Mouse (Mus musculus) MEL (cell line): ENCODE results near the gene Eme1. TPM values are rescaled to one million over a fixed set of nuclear protein-coding genes. Genes with fewer than 3 reads are reported as not detected.

Source experiments
- DNase-seq: peaks from one replicate; pipeline ENCODE4 v3.0.0; 2011; ENCODE audit warnings: low read depth, low spot score
- H3K27ac ChIP-seq: 2 replicates; pipeline ENCODE4 v1.5.1; 2012; ENCODE audit warnings: low read depth, mild to moderate bottlenecking, control low read depth, low read length, moderate library complexity; ENCODE audit not compliant: control insufficient read depth
- H3K27me3 ChIP-seq, 2 experiments: fragments of 150-350 bp in 1 of 2; sonication (generic) in 1 of 2; 2 replicates each; pipeline ENCODE4 v1.6.1; 2012; ENCODE audit warnings: low read length in 2 of 2, mild to moderate bottlenecking in 2 of 2, improper control_type of control experiment in 1 of 2, moderate library complexity in 1 of 2; ENCODE audit not compliant: insufficient read depth in 2 of 2, control insufficient read depth in 1 of 2
- H3K36me3 ChIP-seq, 2 experiments: 2 replicates each; pipeline ENCODE4 v1.6.1; 2012 to 2014; ENCODE audit warnings: low read length in 2 of 2, improper control_type of control experiment in 1 of 2, inconsistent platforms in 1 of 2, mild to moderate bottlenecking in 1 of 2; ENCODE audit not compliant: insufficient read depth in 2 of 2, control insufficient read depth in 1 of 2
- H3K4me1 ChIP-seq, 2 experiments: fragments of 150-350 bp in 1 of 2; sonication (generic) in 1 of 2; 2 replicates each; pipeline ENCODE4 v1.6.1; 2012; ENCODE audit warnings: low read length in 2 of 2, improper control_type of control experiment in 1 of 2, mild to moderate bottlenecking in 1 of 2; ENCODE audit not compliant: insufficient read depth in 2 of 2, control insufficient read depth in 1 of 2
- H3K4me3 ChIP-seq, 2 experiments: fragments of 150-350 bp in 1 of 2; sonication (generic) in 1 of 2; 2 replicates each; pipeline ENCODE4 v1.5.1; 2012; ENCODE audit warnings: low read depth in 2 of 2, low read length in 2 of 2, mild to moderate bottlenecking in 2 of 2, moderate library complexity in 2 of 2, control low read depth in 1 of 2, improper control_type of control experiment in 1 of 2; ENCODE audit not compliant: control insufficient read depth in 1 of 2, insufficient read depth in 1 of 2
- H3K79me2 ChIP-seq: 2 replicates; pipeline ENCODE4 v1.6.1; 2012; ENCODE audit warnings: mild to moderate bottlenecking, low read length, moderate library complexity; ENCODE audit not compliant: control insufficient read depth, poor library complexity, insufficient read depth
- H3K9ac ChIP-seq: 2 replicates; pipeline ENCODE4 v1.6.1; 2012; ENCODE audit warnings: low read depth, mild to moderate bottlenecking, control low read depth, low read length, moderate library complexity; ENCODE audit not compliant: control insufficient read depth, poor library complexity, severe bottlenecking
- H3K9me3 ChIP-seq: fragments of 150-350 bp; sonication (generic); replicated peaks from 2 replicates; pipeline ENCODE4 v1.6.1; 2012; ENCODE audit warnings: mild to moderate bottlenecking, low read length, improper control_type of control experiment, moderate library complexity; ENCODE audit not compliant: insufficient read depth
- BHLHE40 ChIP-seq: IDR thresholded peaks from 2 replicates; pipeline ENCODE4 v1.6.1; 2012; ENCODE audit warnings: low read depth, mild to moderate bottlenecking, inconsistent platforms, low read length, improper control_type of control experiment, borderline replicate concordance
- CHD1 ChIP-seq: IDR thresholded peaks from 2 replicates; pipeline ENCODE4 v1.6.1; 2012; ENCODE audit warnings: low read depth, mild to moderate bottlenecking, inconsistent platforms, low read length, improper control_type of control experiment
- CHD2 ChIP-seq: IDR thresholded peaks from 2 replicates; pipeline ENCODE4 v1.6.1; 2011; ENCODE audit warnings: low read length, improper control_type of control experiment
- CTCF ChIP-seq, 3 experiments: IDR thresholded peaks in 2 of 3; conservative IDR thresholded peaks in 1 of 3; 2 replicates each; pipeline ENCODE4 v1.5.1; 2011 to 2012; ENCODE audit warnings: low read length in 3 of 3, low read depth in 2 of 3, mild to moderate bottlenecking in 2 of 3, improper control_type of control experiment in 1 of 3, inconsistent platforms in 1 of 3, mixed read lengths in 1 of 3, moderate library complexity in 1 of 3; ENCODE audit not compliant: control insufficient read depth in 1 of 3, insufficient read depth in 1 of 3, poor library complexity in 1 of 3, severe bottlenecking in 1 of 3
- E2F4 ChIP-seq: IDR thresholded peaks from 2 replicates; pipeline ENCODE4 v1.6.1; 2011; ENCODE audit warnings: low read depth, low read length, improper control_type of control experiment, borderline replicate concordance
- ELF1 ChIP-seq: IDR thresholded peaks from 2 replicates; pipeline ENCODE4 v1.6.1; 2014; ENCODE audit warnings: low read depth, mild to moderate bottlenecking, inconsistent platforms, low read length, improper control_type of control experiment, moderate library complexity
- GATA1 ChIP-seq: IDR thresholded peaks from 2 replicates; pipeline ENCODE4 v1.6.1; 2011; ENCODE audit warnings: low read depth, low read length, improper control_type of control experiment
- HCFC1 ChIP-seq: IDR thresholded peaks from 2 replicates; pipeline ENCODE4 v1.6.1; 2012; ENCODE audit warnings: low read depth, mild to moderate bottlenecking, inconsistent platforms, low read length, improper control_type of control experiment, moderate library complexity
- MAFK ChIP-seq: IDR thresholded peaks from 2 replicates; pipeline ENCODE4 v1.6.1; 2011; ENCODE audit warnings: low read depth, mild to moderate bottlenecking, low read length, improper control_type of control experiment, borderline replicate concordance
- MAX ChIP-seq: IDR thresholded peaks from 2 replicates; pipeline ENCODE4 v1.6.1; 2011; ENCODE audit warnings: low read length, improper control_type of control experiment
- MYC ChIP-seq: IDR thresholded peaks from 2 replicates; pipeline ENCODE4 v1.6.1; 2011; ENCODE audit warnings: low read depth, mild to moderate bottlenecking, low read length, improper control_type of control experiment, moderate library complexity
- NRF1 ChIP-seq: IDR thresholded peaks from 2 replicates; pipeline ENCODE4 v1.6.1; 2014; ENCODE audit warnings: low read depth, mild to moderate bottlenecking, inconsistent platforms, low read length, improper control_type of control experiment, moderate library complexity; ENCODE audit not compliant: poor library complexity, insufficient read depth, severe bottlenecking
- POLR2A ChIP-seq, 2 experiments: IDR thresholded peaks; 2 replicates each; pipeline ENCODE4 v1.6.1; 2011 to 2012; ENCODE audit warnings: low read length in 2 of 2, mild to moderate bottlenecking in 2 of 2, control low read depth in 1 of 2, improper control_type of control experiment in 1 of 2, low read depth in 1 of 2, moderate library complexity in 1 of 2; ENCODE audit not compliant: control insufficient read depth in 1 of 2, insufficient read depth in 1 of 2, poor library complexity in 1 of 2
- POLR2AphosphoS2 ChIP-seq: IDR thresholded peaks from 2 replicates; pipeline ENCODE4 v1.6.1; 2011; ENCODE audit warnings: low read length, improper control_type of control experiment
- SIN3A ChIP-seq: IDR thresholded peaks from 2 replicates; pipeline ENCODE4 v1.6.1; 2012; ENCODE audit warnings: low read length, improper control_type of control experiment, inconsistent platforms
- SMC3 ChIP-seq: IDR thresholded peaks from 2 replicates; pipeline ENCODE4 v1.6.1; 2011; ENCODE audit warnings: low read depth, low read length, improper control_type of control experiment
- TBP ChIP-seq: IDR thresholded peaks from 2 replicates; pipeline ENCODE4 v1.8.0; 2011; ENCODE audit warnings: low read depth, low read length, improper control_type of control experiment
- UBTF ChIP-seq: IDR thresholded peaks from 2 replicates; pipeline ENCODE4 v1.6.1; 2012; ENCODE audit warnings: low read depth, mild to moderate bottlenecking, inconsistent platforms, low read length, improper control_type of control experiment, moderate library complexity, borderline replicate concordance; ENCODE audit not compliant: insufficient read depth
- USF1 ChIP-seq: IDR thresholded peaks from 2 replicates; pipeline ENCODE4 v1.6.1; 2014; ENCODE audit warnings: low read depth, mild to moderate bottlenecking, inconsistent platforms, low read length, improper control_type of control experiment, moderate library complexity
- ZC3H11A ChIP-seq: IDR thresholded peaks from 2 replicates; pipeline ENCODE4 v1.6.1; 2012; ENCODE audit warnings: low read depth, mild to moderate bottlenecking, inconsistent platforms, low read length, improper control_type of control experiment
- ZKSCAN1 ChIP-seq: IDR thresholded peaks from 2 replicates; pipeline ENCODE4 v1.6.1; 2012; ENCODE audit warnings: low read depth, mild to moderate bottlenecking, inconsistent platforms, low read length, improper control_type of control experiment, moderate library complexity
- polyA plus RNA-seq, 2 experiments: library from polyadenylated mRNA; stranded (reverse) in 1 of 2; unstranded in 1 of 2; fragments of >175 nt in 1 of 2; fragments of >200 nt in 1 of 2; gene quantifications; 2 replicates each; pipeline versions ENCODE4 v1.2.1 to v1.2.4; 2012; ENCODE audit warnings: low replicate concordance in 2 of 2, low read depth in 1 of 2; ENCODE audit not compliant: insufficient read length in 2 of 2, insufficient read depth in 1 of 2, missing spikeins in 1 of 2
- total RNA-seq: library from RNA; depleted of rRNA; stranded (reverse); fragments of 300-350 nt; gene quantifications from 2 replicates; pipeline ENCODE4 v1.2.3, GENCODE M21; 2012

The Eme1 gene
- total and polyA plus RNA-seq, 3 experiments, result 41.8 to 54.9 TPM; not detected in 1

GRCm38 (mm10) chr11:94702216-94702610, 48.4 kb upstream of the Eme1 start:
- no peak for DNase-seq
- TF ChIP-seq MAFK (no peak), CHD2 (no peak), USF1 (no peak), NRF1 (no peak), POLR2A (IDR thresholded peaks at IDR 0.05; ENCODE audit: control insufficient read depth in 1 of 2, insufficient read depth in 1 of 2, low read depth in 1 of 2, low read length in 2 of 2, poor library complexity in 1 of 2) (no peak), SIN3A (no peak), SMC3 (no peak), CTCF (IDR thresholded peaks at IDR 0.05 in 2 of 3, conservative IDR thresholded peaks at IDR 0.05 in 1 of 3; ENCODE audit: control insufficient read depth in 1 of 3, insufficient read depth in 1 of 3, low read depth in 2 of 3, low read length in 3 of 3, poor library complexity in 1 of 3, severe bottlenecking in 1 of 3) (no peak), ZC3H11A (no peak), ELF1 (no peak), ZKSCAN1 (no peak), E2F4 (no peak), GATA1 (no peak), MYC (no peak), TBP (no peak), MAX (no peak), CHD1 (no peak), HCFC1 (no peak), POLR2AphosphoS2 (no peak), BHLHE40 (no peak)
- Histone ChIP-seq H3K27me3 (peaks cover 30 to 31% of the 10 kb centered on the region in 2 experiments), H3K36me3 (no peaks in the 10 kb centered on the region), H3K4me1 (no peaks in the 10 kb centered on the region), H3K4me3 (no peak overlapping the region), H3K9me3 (no peaks in the 10 kb centered on the region), H3K79me2 (no peaks in the 10 kb centered on the region), H3K27ac (no peak overlapping the region), H3K9ac (no peak overlapping the region)

DNA sequence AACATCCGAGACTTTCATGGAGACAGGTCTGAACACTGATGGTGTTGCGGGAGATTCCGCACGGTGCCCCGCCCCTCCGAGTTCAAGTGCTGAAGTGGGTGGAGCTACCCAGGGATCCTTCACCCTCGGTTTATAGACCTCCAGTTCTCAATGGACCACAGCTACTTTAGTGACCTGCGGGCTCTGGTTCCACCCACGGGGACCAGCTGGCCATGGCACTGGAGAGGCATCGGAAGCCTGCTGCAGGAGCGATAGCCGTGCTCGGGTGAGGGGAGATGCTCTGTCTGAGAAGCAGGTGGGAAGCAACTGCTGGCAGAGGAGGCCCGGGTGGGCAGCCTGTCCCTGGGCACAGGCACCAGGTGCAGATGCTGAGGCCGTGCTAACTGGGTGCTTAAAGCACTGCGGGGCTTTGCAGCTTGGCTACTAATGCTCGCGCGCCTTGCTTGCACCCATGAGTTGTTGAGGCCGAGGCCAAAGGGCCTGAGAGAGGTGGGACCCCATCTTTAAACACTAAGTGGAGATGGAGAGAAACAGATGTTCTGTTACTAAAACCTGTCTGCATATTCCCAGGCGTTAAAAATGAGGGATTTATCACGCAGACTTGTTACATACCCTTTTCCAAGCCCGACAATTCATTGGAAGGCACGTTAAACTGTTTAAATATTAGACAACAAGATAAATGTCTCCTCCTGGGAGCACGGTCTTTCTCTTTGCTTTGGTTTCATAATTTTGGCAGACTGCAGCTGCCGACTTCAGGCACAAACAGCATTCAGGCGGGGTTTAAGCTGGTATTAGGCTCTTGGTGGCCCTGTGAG, 47.8 kb upstream of the Eme1 start:
- Histone ChIP-seq H3K27ac (no peak overlapping the region), H3K9ac (no peak overlapping the region)

More for the DNA sequence above, 47.8 kb upstream of the Eme1 start:
- H3K4me3 ChIP-seq, result no peak overlapping the region
- no peaks in the 10 kb centered on the region for H3K9me3 ChIP-seq
- TF ChIP-seq MYC (no peak), SMC3 (no peak), BHLHE40 (no peak), ZC3H11A (no peak), TBP (no peak), CHD2 (no peak), UBTF (no peak), POLR2AphosphoS2 (no peak)
- no peaks in the 10 kb centered on the region for H3K79me2 ChIP-seq
- H3K36me3 ChIP-seq, result no peaks in the 10 kb centered on the region
- H3K4me1 ChIP-seq, result no peaks in the 10 kb centered on the region
- no peak for DNase-seq
- H3K27me3 ChIP-seq, result peaks cover 34 to 35% of the 10 kb centered on the region in 2 experiments
